Mouse (Mus musculus): ENCODE data around the gene Sez6l2. TPM values are rescaled to one million over a fixed set of nuclear protein-coding genes. Genes with fewer than 3 reads are reported as not detected.

Sez6l2 gene
- polyA plus RNA-seq, 1 experiment = 3.4 TPM

- DNase-seq (ENCODE audit: low read depth, low spot score) = no peak
- whole genome bisulfite sequencing = 80% methylated on average over 15 of the region's 15 CpGs
Measured at GRCm38 (mm10) chr7:127018416-127019305, 68.3 kb downstream of the Sez6l2 start.

GRCm38 (mm10) chr7:127019306-127019960, 69.1 kb downstream of the Sez6l2 start:
- 77% methylated on average over 14 of the region's 14 CpGs for WGBS
- DNase-seq (ENCODE audit: low read depth, low spot score) = no peak

GRCm38 (mm10) chr7:127020031-127020430, 69.7 kb downstream of the Sez6l2 start:
- DNase-seq (ENCODE audit: low read depth, low spot score) = no peak
- WGBS = 75% methylated on average over 3 of the region's 3 CpGs

Other genes with a start within 250 kb of the Sez6l2 start
- gene Coro1a, start 242.8 kb upstream of the Sez6l2 start, polyA plus RNA-seq (2012; rRNA removed) = 137 and 143 TPM in 2 replicates
- 497 and 498 TPM in 2 replicates for gene Mapk3, start 191.0 kb upstream of the Sez6l2 start, polyA plus RNA-seq (2012; rRNA removed)
- gene Gdpd3, start 184.2 kb upstream of the Sez6l2 start, polyA plus RNA-seq (2012; rRNA removed) = 32.7 and 34.4 TPM in 2 replicates
- gene Ypel3, start 173.6 kb upstream of the Sez6l2 start, polyA plus RNA-seq (2012; rRNA removed) = 84.4 and 90.5 TPM in 2 replicates
- 0.87 and 1.6 TPM in 2 replicates for gene Tbx6, start 169.1 kb upstream of the Sez6l2 start, polyA plus RNA-seq (2012; rRNA removed)
- 245 and 253 TPM in 2 replicates for gene Ppp4c, start 158.1 kb upstream of the Sez6l2 start, polyA plus RNA-seq (2012; rRNA removed)
- gene Fam57b, start 152.9 kb upstream of the Sez6l2 start, polyA plus RNA-seq (2012; rRNA removed) = 1.9 and 2.6 TPM in 2 replicates
- not detected in 2 replicates for gene 4930451I11Rik, start 118.9 kb upstream of the Sez6l2 start, polyA plus RNA-seq (2012; rRNA removed)
- gene Doc2a, start 103.1 kb upstream of the Sez6l2 start, polyA plus RNA-seq (2012; rRNA removed) = not detected in 2 replicates
- 9.4 and 13.4 TPM in 2 replicates for gene Hirip3, start 88.6 kb upstream of the Sez6l2 start, polyA plus RNA-seq (2012; rRNA removed)
- 36.5 and 39.3 TPM in 2 replicates for gene Ino80e, start 88.2 kb upstream of the Sez6l2 start, polyA plus RNA-seq (2012; rRNA removed)
- gene Taok2, start 65.9 kb upstream of the Sez6l2 start, polyA plus RNA-seq (2012; rRNA removed) = 37.8 and 51.7 TPM in 2 replicates
- 64.4 and 92.1 TPM in 2 replicates for gene Tmem219, start 27.6 kb upstream of the Sez6l2 start, polyA plus RNA-seq (2012; rRNA removed)
- gene Kctd13, start 21.7 kb upstream of the Sez6l2 start, polyA plus RNA-seq (2012; rRNA removed) = 9.5 and 13.9 TPM in 2 replicates
- gene Asphd1, start 981 bp upstream of the Sez6l2 start, polyA plus RNA-seq (2012; rRNA removed) = 0.43 and 0.45 TPM in 2 replicates
- gene Cdipt, start 25.4 kb downstream of the Sez6l2 start, polyA plus RNA-seq (2012; rRNA removed) = 324 and 348 TPM in 2 replicates
- gene Cdiptos, start 25.5 kb downstream of the Sez6l2 start, polyA plus RNA-seq (2012; rRNA removed) = 0.80 and 1.1 TPM in 2 replicates
- gene Mvp, start 64.1 kb downstream of the Sez6l2 start, polyA plus RNA-seq (2012; rRNA removed) = 185 and 289 TPM in 2 replicates
- gene Pagr1b, start 65.9 kb downstream of the Sez6l2 start, polyA plus RNA-seq (2012; rRNA removed) = 0.45 and 3.0 TPM in 2 replicates
- 5.3 and 11.3 TPM in 2 replicates for gene Pagr1a, start 66.8 kb downstream of the Sez6l2 start, polyA plus RNA-seq (2012; rRNA removed)
- gene Gm42742, start 70.5 kb downstream of the Sez6l2 start, polyA plus RNA-seq (2012; rRNA removed) = 22.1 and 23.8 TPM in 2 replicates
- gene Prrt2, start 70.6 kb downstream of the Sez6l2 start, polyA plus RNA-seq (2012; rRNA removed) = 1.7 and 2.5 TPM in 2 replicates
- 102 and 115 TPM in 2 replicates for gene Maz, start 76.5 kb downstream of the Sez6l2 start, polyA plus RNA-seq (2012; rRNA removed)
- gene Kif22, start 91.9 kb downstream of the Sez6l2 start, polyA plus RNA-seq (2012; rRNA removed) = 18.4 and 19.3 TPM in 2 replicates
- gene Zg16, start 136.8 kb downstream of the Sez6l2 start, polyA plus RNA-seq (2012; rRNA removed) = 7,033 and 9,267 TPM in 2 replicates
- 12.4 and 16.5 TPM in 2 replicates for gene AI467606, start 140.8 kb downstream of the Sez6l2 start, polyA plus RNA-seq (2012; rRNA removed)
- gene Qprt, start 171.7 kb downstream of the Sez6l2 start, polyA plus RNA-seq (2012; rRNA removed) = 1.5 TPM in 2 replicates
- gene Spn, start 187.3 kb downstream of the Sez6l2 start, polyA plus RNA-seq (2012; rRNA removed) = 3.7 and 5.7 TPM in 2 replicates
- 25.1 and 28.6 TPM in 2 replicates for gene Cd2bp2, start 245.5 kb downstream of the Sez6l2 start, polyA plus RNA-seq (2012; rRNA removed)